Comparison of ENCODE assay signal across 9 mouse cellular contexts in the genomic region with DNA sequence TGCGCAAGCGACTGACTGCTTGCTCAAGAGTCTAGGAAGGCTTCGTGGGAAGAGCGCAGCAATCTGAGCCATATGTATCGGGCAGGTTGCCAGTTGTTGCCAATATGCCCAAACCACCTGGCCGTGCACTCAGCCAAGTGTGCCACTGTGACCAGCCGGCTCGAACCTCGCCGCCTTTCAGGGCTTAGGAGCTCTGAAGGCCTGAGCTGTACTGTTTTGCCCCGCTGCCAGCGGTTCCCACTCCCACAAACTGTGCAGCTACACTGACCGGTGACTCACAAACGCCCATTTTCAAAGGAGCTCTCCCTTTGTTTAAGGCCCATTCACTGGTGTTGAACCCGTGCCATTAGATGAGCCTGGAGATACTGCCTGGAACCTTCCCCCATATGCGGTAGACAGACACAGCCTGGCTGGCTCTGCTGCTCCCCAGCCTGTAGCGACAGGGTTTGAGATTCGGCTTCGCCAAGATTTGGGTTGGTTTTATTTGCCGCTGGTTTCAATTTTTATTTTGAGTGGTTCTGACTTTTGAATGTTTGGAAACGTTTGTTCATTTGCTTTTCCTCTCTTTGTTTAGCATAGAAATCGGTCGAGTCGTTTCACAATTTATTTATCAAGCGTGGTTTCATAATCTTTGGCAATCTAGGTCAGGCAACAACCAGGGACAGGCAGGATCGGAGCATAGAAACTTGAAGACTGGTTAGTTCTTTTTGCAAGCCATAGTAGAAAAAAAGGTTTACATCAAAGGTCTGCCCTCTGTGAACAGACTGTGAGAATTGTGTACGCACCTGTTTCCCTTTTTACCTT.
DNase-seq lines count a peak whose midpoint lies in the region; ATAC-seq and TF ChIP-seq lines count a peak whose summit lies in the region.
"Had no signal": no experiment of that assay in that cellular context is flagged by ENCODE, and none has a peak within 500 bp of the region (broad histone marks: within the 10 kb centered on the region; RNA-seq: fewer than 3 reads in every experiment).

No protein-coding gene starts in this region.

- H3K9ac ChIP-seq in forebrain, embryonic 12.5 days = peak overlapping the region; percentile 21; the same call in 1 of the 2 replicates
- H3K9ac ChIP-seq: embryonic facial prominence, embryonic 12.5 days had no signal

- no peak overlapping the region for H3K4me2 ChIP-seq in forebrain, embryonic 12.5 days
- H3K4me2 ChIP-seq: embryonic facial prominence, embryonic 12.5 days had no signal

- no peak for DNase-seq in forebrain, embryonic 10.5 days (ENCODE audit: extremely low spot score, low spot score)
- DNase-seq in cerebellum, postnatal 14 days = peak; percentile 96 to 97
- peak; percentile 84 for DNase-seq in layer of hippocampus, adult 11-12 months (ENCODE audit: low spot score)
- peak; percentile 46 for DNase-seq in lung, postnatal 14 days
- no peak for DNase-seq in spleen, postnatal 10 days (ENCODE audit: low spot score in 2 of 2)
- no peak for DNase-seq in kidney, postnatal 14 days

- no peak overlapping the region for H3K4me3 ChIP-seq in forebrain, embryonic 12.5 days (replicated peaks)
- no peak overlapping the region for H3K4me3 ChIP-seq in forebrain, embryonic 10.5 days
- H3K4me3 ChIP-seq in E14TG2a.4 (replicated peaks; ENCODE audit: low read length) = peak overlapping the region; percentile 53
- H3K4me3 ChIP-seq: embryonic facial prominence, embryonic 12.5 days had no signal

- TF ChIP-seq CTCF in E14TG2a.4 (conservative IDR thresholded peaks at IDR 0.05; ENCODE audit: low read length) = no peak

- H3K27me3 ChIP-seq in forebrain, embryonic 12.5 days = no peaks in the 10 kb centered on the region
- H3K27me3 ChIP-seq in forebrain, embryonic 10.5 days (ENCODE audit: poor library complexity, severe bottlenecking) = no peaks in the 10 kb centered on the region
- peaks cover 4% of the 10 kb centered on the region for H3K27me3 ChIP-seq in E14TG2a.4 (ENCODE audit: insufficient read depth, low read length)
- H3K27me3 ChIP-seq: embryonic facial prominence, embryonic 12.5 days had no signal

- peaks cover 21% of the 10 kb centered on the region; the same call in 1 of the 2 replicates for H3K4me1 ChIP-seq in forebrain, embryonic 12.5 days
- H3K4me1 ChIP-seq in forebrain, embryonic 10.5 days = peaks cover 18% of the 10 kb centered on the region
- 0 out of 2 replicates have a peak, but pooled peaks cover 6% of the 10 kb centered on the region for H3K4me1 ChIP-seq in E14TG2a.4 (replicated peaks; ENCODE audit: low read depth, low read length)
- H3K4me1 ChIP-seq: embryonic facial prominence, embryonic 12.5 days had no signal

- peak overlapping the region; percentile 74 for H3K27ac ChIP-seq in forebrain, embryonic 12.5 days
- no peak overlapping the region for H3K27ac ChIP-seq in forebrain, embryonic 10.5 days
- H3K27ac ChIP-seq: embryonic facial prominence, embryonic 12.5 days had no signal

- ATAC-seq in forebrain, embryonic 12.5 days (ENCODE audit: low FRiP score) = peak; percentile 66; the same call in 1 of the 2 replicates

- peaks cover 5% of the 10 kb centered on the region; the same call in 1 of the 2 replicates for H3K36me3 ChIP-seq in forebrain, embryonic 12.5 days (replicated peaks)
- H3K36me3 ChIP-seq in forebrain, embryonic 10.5 days (replicated peaks) = peaks cover 5% of the 10 kb centered on the region; the same call in 1 of the 2 replicates
- H3K36me3 ChIP-seq in E14TG2a.4 (ENCODE audit: insufficient read depth, low read length) = no peaks in the 10 kb centered on the region
- H3K36me3 ChIP-seq: embryonic facial prominence, embryonic 12.5 days had no signal

- H3K9me3 ChIP-seq in forebrain, embryonic 12.5 days = no peaks in the 10 kb centered on the region
- H3K9me3 ChIP-seq in forebrain, embryonic 10.5 days = no peaks in the 10 kb centered on the region
- no peaks in the 10 kb centered on the region for H3K9me3 ChIP-seq in E14TG2a.4 (ENCODE audit: low read length)
- H3K9me3 ChIP-seq: embryonic facial prominence, embryonic 12.5 days had no signal

- 73% methylated on average over 27 of the region's 27 CpGs for WGBS in forebrain, embryonic 12.5 days
- WGBS in forebrain, embryonic 10.5 days = 91% methylated on average over 27 of the region's 27 CpGs

Comparison
In these comparisons a context has a peak if more than half of its experiments do, and no peak if none do; other contexts are left out.
1. DNase-seq: peak in cerebellum, postnatal 14 days (2 of 2), layer of hippocampus, adult 11-12 months (single experiment) and lung, postnatal 14 days (single experiment); none in forebrain, embryonic 10.5 days (single experiment), spleen, postnatal 10 days (0 of 2) and kidney, postnatal 14 days (single experiment).